15 mouse cellular contexts compared by ENCODE assay signal in genomic region chr12:85273508-85273907, GRCm38 (mm10). TPM values are rescaled to one million over a fixed set of nuclear protein-coding genes. Genes with fewer than 3 reads are reported as not detected.
A peak's percentile ranks its signal among the peaks of the same experiment; 100 is the strongest.
DNase-seq lines count a peak whose midpoint lies in the region; ATAC-seq and TF ChIP-seq lines count a peak whose summit lies in the region.
"Had no signal": no experiment of that assay in that cellular context is flagged by ENCODE, and none has a peak within 500 bp of the region (broad histone marks: within the 10 kb centered on the region; RNA-seq: fewer than 3 reads in every experiment).

No protein-coding gene starts in this region.

- H3K9me3 ChIP-seq in hindbrain, embryonic 10.5 days = 0 out of 2 replicates have a peak, but pooled peaks cover 7% of the 10 kb centered on the region
- no peaks in the 10 kb centered on the region for H3K9me3 ChIP-seq in hindbrain, embryonic 11.5 days (ENCODE audit: control insufficient read depth, low read length)
- H3K9me3 ChIP-seq in embryonic facial prominence, embryonic 11.5 days (replicated peaks; ENCODE audit: control insufficient read depth, low read length) = no peaks in the 10 kb centered on the region
- H3K9me3 ChIP-seq in stomach, postnatal 0 days (ENCODE audit: control insufficient read depth, low read length) = no peaks in the 10 kb centered on the region
- H3K9me3 ChIP-seq: midbrain, embryonic 13.5 days; neural tube, embryonic 12.5 days had no signal

- H3K27ac ChIP-seq in hindbrain, embryonic 10.5 days = no peak overlapping the region
- no peak overlapping the region for H3K27ac ChIP-seq in hindbrain, embryonic 11.5 days (ENCODE audit: low read depth, low read length)
- H3K27ac ChIP-seq in testis, adult 2 months (ENCODE audit: control insufficient read depth, insufficient read depth, low read depth, low read length) = peak overlapping the region; percentile 57; the same call in 1 of the 2 replicates
- H3K27ac ChIP-seq in embryonic facial prominence, embryonic 11.5 days (replicated peaks; ENCODE audit: low read depth, low read length) = no peak overlapping the region
- H3K27ac ChIP-seq in stomach, postnatal 0 days (replicated peaks) = peak overlapping the region; percentile 63
- H3K27ac ChIP-seq: hindbrain, postnatal 0 days; midbrain, embryonic 13.5 days; neural tube, embryonic 12.5 days had no signal

- no peak overlapping the region for H3K4me2 ChIP-seq in hindbrain, embryonic 11.5 days (replicated peaks; ENCODE audit: low read depth, low read length)
- no peak overlapping the region for H3K4me2 ChIP-seq in embryonic facial prominence, embryonic 11.5 days (ENCODE audit: low read depth, low read length)
- no peak overlapping the region for H3K4me2 ChIP-seq in stomach, postnatal 0 days (replicated peaks; ENCODE audit: low read depth)
- H3K4me2 ChIP-seq: midbrain, embryonic 13.5 days; neural tube, embryonic 12.5 days had no signal

- peaks cover 5% of the 10 kb centered on the region for H3K4me1 ChIP-seq in hindbrain, embryonic 10.5 days (replicated peaks)
- no peaks in the 10 kb centered on the region for H3K4me1 ChIP-seq in hindbrain, embryonic 11.5 days (replicated peaks; ENCODE audit: control insufficient read depth, insufficient read depth, low read length)
- H3K4me1 ChIP-seq in testis, adult 2 months (ENCODE audit: control insufficient read depth, insufficient read depth, low read length) = peaks cover 2% of the 10 kb centered on the region; the same call in 1 of the 2 replicates
- H3K4me1 ChIP-seq in embryonic facial prominence, embryonic 11.5 days (ENCODE audit: control insufficient read depth, insufficient read depth, low read length) = no peaks in the 10 kb centered on the region; the same call in 1 of the 2 replicates
- H3K4me1 ChIP-seq in stomach, postnatal 0 days (replicated peaks; ENCODE audit: control insufficient read depth, insufficient read depth) = 0 out of 2 replicates have a peak, but pooled peaks cover 3% of the 10 kb centered on the region

- no peaks in the 10 kb centered on the region for H3K27me3 ChIP-seq in hindbrain, embryonic 10.5 days (ENCODE audit: insufficient read depth, poor library complexity, severe bottlenecking)
- no peaks in the 10 kb centered on the region for H3K27me3 ChIP-seq in hindbrain, embryonic 11.5 days (ENCODE audit: control insufficient read depth, insufficient read depth, low read length)
- H3K27me3 ChIP-seq in testis, adult 2 months (ENCODE audit: control insufficient read depth, insufficient read depth, low read length) = no peaks in the 10 kb centered on the region
- H3K27me3 ChIP-seq in embryonic facial prominence, embryonic 11.5 days (ENCODE audit: control insufficient read depth, insufficient read depth, low read length) = no peaks in the 10 kb centered on the region
- H3K27me3 ChIP-seq in stomach, postnatal 0 days (ENCODE audit: control insufficient read depth, insufficient read depth, low read length) = no peaks in the 10 kb centered on the region
- H3K27me3 ChIP-seq: midbrain, embryonic 13.5 days; neural tube, embryonic 12.5 days had no signal

- H3K9ac ChIP-seq in hindbrain, embryonic 11.5 days (ENCODE audit: low read depth, low read length) = no peak overlapping the region
- H3K9ac ChIP-seq in embryonic facial prominence, embryonic 11.5 days (replicated peaks; ENCODE audit: low read length) = no peak overlapping the region
- no peak overlapping the region for H3K9ac ChIP-seq in stomach, postnatal 0 days (ENCODE audit: low read length)
- H3K9ac ChIP-seq: midbrain, embryonic 13.5 days; neural tube, embryonic 12.5 days had no signal

- peak; percentile 42 for DNase-seq in hindbrain, embryonic 10.5 days (ENCODE audit: low spot score)
- DNase-seq in hindbrain, embryonic 11.5 days (ENCODE audit: low spot score) = no peak
- no peak for DNase-seq in testis, postnatal 10 days (ENCODE audit: low spot score)
- DNase-seq in embryonic facial prominence, embryonic 11.5 days (ENCODE audit: low spot score) = peak; percentile 61
- no peak for DNase-seq in stomach, postnatal 0 days (ENCODE audit: low spot score)
- DNase-seq in gastrocnemius, postnatal 4 days (ENCODE audit: low spot score in 2 of 2) = no peak
- no peak for DNase-seq in frontal cortex, postnatal 25 days (ENCODE audit: low spot score in 2 of 2)
- DNase-seq: cerebellum, adult 18-20 months; lung, postnatal 36 days; thymus, postnatal 14 days had no signal

- WGBS in hindbrain, embryonic 10.5 days = 70% methylated on average over 10 of the region's 10 CpGs
- WGBS in hindbrain, embryonic 11.5 days = 69% methylated on average over 10 of the region's 10 CpGs
- 35% methylated on average over 10 of the region's 10 CpGs for WGBS in embryonic facial prominence, embryonic 11.5 days
- WGBS in stomach, postnatal 0 days = 35% methylated on average over 10 of the region's 10 CpGs

- TF ChIP-seq CTCF in testis, adult 2 months (IDR thresholded peaks at IDR 0.05; ENCODE audit: control insufficient read depth, insufficient read depth, insufficient replicate concordance, low read depth, low read length) = no peak
- TF ChIP-seq CTCF in stomach, postnatal 0 days (IDR thresholded peaks at IDR 0.05; ENCODE audit: low read depth) = no peak

- TF ChIP-seq EP300 in stomach, postnatal 0 days (optimal IDR thresholded peaks at IDR 0.05) = no peak

- ATAC-seq in hindbrain, embryonic 11.5 days (ENCODE audit: low FRiP score) = no peak
- 0 out of 2 replicates have a peak, but pooled peaks have one; percentile 42 for ATAC-seq in embryonic facial prominence, embryonic 11.5 days (replicated peaks; ENCODE audit: insufficient number of reproducible peaks, low FRiP score, low TSS enrichment, low read depth)
- ATAC-seq in stomach, postnatal 0 days (ENCODE audit: low FRiP score, low TSS enrichment) = no peak; the same call in 1 of the 2 replicates
- ATAC-seq: forebrain, embryonic 16.5 days; hindbrain, postnatal 0 days; midbrain, embryonic 13.5 days had no signal

- peaks cover 23% of the 10 kb centered on the region for H3K36me3 ChIP-seq in hindbrain, embryonic 10.5 days
- no peaks in the 10 kb centered on the region for H3K36me3 ChIP-seq in hindbrain, embryonic 11.5 days (ENCODE audit: control insufficient read depth, insufficient read depth, low read length)
- no peaks in the 10 kb centered on the region for H3K36me3 ChIP-seq in testis, adult 2 months (ENCODE audit: control insufficient read depth, insufficient read depth, low read length)
- no peaks in the 10 kb centered on the region for H3K36me3 ChIP-seq in embryonic facial prominence, embryonic 11.5 days (replicated peaks; ENCODE audit: control insufficient read depth, insufficient read depth, low read depth, low read length)
- no peaks in the 10 kb centered on the region for H3K36me3 ChIP-seq in stomach, postnatal 0 days (ENCODE audit: control insufficient read depth, insufficient read depth, low read length)
- H3K36me3 ChIP-seq: neural tube, embryonic 12.5 days had no signal

- no peak overlapping the region for H3K4me3 ChIP-seq in hindbrain, embryonic 10.5 days
- H3K4me3 ChIP-seq in hindbrain, embryonic 11.5 days (ENCODE audit: low read depth, low read length) = no peak overlapping the region
- H3K4me3 ChIP-seq in testis, adult 2 months (ENCODE audit: control insufficient read depth, low read depth, low read length) = peak overlapping the region; percentile 37
- H3K4me3 ChIP-seq in embryonic facial prominence, embryonic 11.5 days (ENCODE audit: low read depth, low read length) = no peak overlapping the region
- H3K4me3 ChIP-seq in stomach, postnatal 0 days (ENCODE audit: low read depth, low read length) = no peak overlapping the region
- H3K4me3 ChIP-seq: midbrain, embryonic 13.5 days; neural tube, embryonic 12.5 days had no signal

- TF ChIP-seq POLR2A in testis, adult 2 months (IDR thresholded peaks at IDR 0.05; ENCODE audit: control insufficient read depth, low read depth, low read length) = no peak

RNA-seq across cellular contexts. Expression of gene Mlh3, which starts 3.1 kb away (rescaled TPM):
- polyA plus RNA-seq in hindbrain, embryonic 10.5 days (2016; fragmentation: Nextera tagmentation; extraction: Ambion mirVana) = 5.5 and 8.8 TPM in 2 replicates
- polyA plus RNA-seq in hindbrain, embryonic 11.5 days (2014; fragmentation: Nextera tagmentation; extraction: Ambion mirVana) = 7.7 and 8.4 TPM in 2 replicates
- polyA plus RNA-seq in testis, adult 2 months (2012; rRNA removed) = 11.1 and 13.1 TPM in 2 replicates
- 9.5 TPM in 2 replicates for polyA plus RNA-seq in embryonic facial prominence, embryonic 11.5 days (2014; fragmentation: Nextera tagmentation; extraction: Ambion mirVana)
- 3.0 and 3.2 TPM in 2 replicates for polyA plus RNA-seq in stomach, postnatal 0 days (2015; fragmentation: Nextera tagmentation; extraction: Ambion mirVana)
- total RNA-seq in gastrocnemius, postnatal 4 days (2021) = 10 to 100 TPM; 10.6 to 11.5 TPM

RNA-seq across cellular contexts. Expression of gene Acyp1, which starts 14.7 kb away (rescaled TPM):
- polyA plus RNA-seq in hindbrain, embryonic 10.5 days (2016; fragmentation: Nextera tagmentation; extraction: Ambion mirVana) = 59.2 and 75.5 TPM in 2 replicates
- 71.4 and 73.8 TPM in 2 replicates for polyA plus RNA-seq in hindbrain, embryonic 11.5 days (2014; fragmentation: Nextera tagmentation; extraction: Ambion mirVana)
- polyA plus RNA-seq in testis, adult 2 months (2012; rRNA removed) = 187 and 199 TPM in 2 replicates
- polyA plus RNA-seq in embryonic facial prominence, embryonic 11.5 days (2014; fragmentation: Nextera tagmentation; extraction: Ambion mirVana) = 49.7 and 58.5 TPM in 2 replicates
- polyA plus RNA-seq in stomach, postnatal 0 days (2015; fragmentation: Nextera tagmentation; extraction: Ambion mirVana) = 33.6 and 35.9 TPM in 2 replicates
- total RNA-seq in gastrocnemius, postnatal 4 days (2021) = 10 to 100 TPM; 15.7 to 18.0 TPM

RNA-seq across cellular contexts. Expression of gene Zc2hc1c, which starts 14.9 kb away (rescaled TPM):
- 1.1 and 1.7 TPM in 2 replicates for polyA plus RNA-seq in hindbrain, embryonic 10.5 days (2016; fragmentation: Nextera tagmentation; extraction: Ambion mirVana)
- 1.2 and 1.5 TPM in 2 replicates for polyA plus RNA-seq in hindbrain, embryonic 11.5 days (2014; fragmentation: Nextera tagmentation; extraction: Ambion mirVana)
- 11.6 and 13.7 TPM in 2 replicates for polyA plus RNA-seq in testis, adult 2 months (2012; rRNA removed)
- 0.89 and 0.95 TPM in 2 replicates for polyA plus RNA-seq in embryonic facial prominence, embryonic 11.5 days (2014; fragmentation: Nextera tagmentation; extraction: Ambion mirVana)
- 0.76 and 0.93 TPM in 2 replicates for polyA plus RNA-seq in stomach, postnatal 0 days (2015; fragmentation: Nextera tagmentation; extraction: Ambion mirVana)
- total RNA-seq in gastrocnemius, postnatal 4 days (2021) = 1 to 10 TPM in 1 of 2 experiments, under 1 TPM in 1; 0.73 to 1.4 TPM

RNA-seq across cellular contexts. Expression of gene Eif2b2, which starts 54.2 kb away (rescaled TPM):
- 126 and 131 TPM in 2 replicates for polyA plus RNA-seq in hindbrain, embryonic 10.5 days (2016; fragmentation: Nextera tagmentation; extraction: Ambion mirVana)
- polyA plus RNA-seq in hindbrain, embryonic 11.5 days (2014; fragmentation: Nextera tagmentation; extraction: Ambion mirVana) = 90.0 and 103 TPM in 2 replicates
- 52.6 and 54.0 TPM in 2 replicates for polyA plus RNA-seq in testis, adult 2 months (2012; rRNA removed)
- 89.6 and 90.0 TPM in 2 replicates for polyA plus RNA-seq in embryonic facial prominence, embryonic 11.5 days (2014; fragmentation: Nextera tagmentation; extraction: Ambion mirVana)
- 50.8 and 58.7 TPM in 2 replicates for polyA plus RNA-seq in stomach, postnatal 0 days (2015; fragmentation: Nextera tagmentation; extraction: Ambion mirVana)
- total RNA-seq in gastrocnemius, postnatal 4 days (2021) = 10 to 100 TPM; 80.6 to 95.1 TPM

Comparison
In these comparisons a context has a peak if more than half of its experiments do, and no peak if none do; other contexts are left out.
1. DNase-seq: peak in hindbrain, embryonic 10.5 days (single experiment) and embryonic facial prominence, embryonic 11.5 days (single experiment); none in hindbrain, embryonic 11.5 days (single experiment), testis, postnatal 10 days (single experiment), stomach, postnatal 0 days (single experiment), gastrocnemius, postnatal 4 days (0 of 2) and frontal cortex, postnatal 25 days (0 of 2).
2. H3K27ac ChIP-seq: peak in testis, adult 2 months (single experiment) and stomach, postnatal 0 days (single experiment); none in hindbrain, embryonic 10.5 days (single experiment), hindbrain, embryonic 11.5 days (single experiment) and embryonic facial prominence, embryonic 11.5 days (single experiment).